Mouse (Mus musculus) kidney, postnatal 0 days (tissue): ENCODE measurements around the gene Fam19a1. TPM values are rescaled to one million over a fixed set of nuclear protein-coding genes. Genes with fewer than 3 reads are reported as not detected.

Source experiments
- ATAC-seq: fragments of 200-750 bp; cut with Nextera tagmentation; replicated peaks from 2 replicates; pipeline ENCODE4 v1.8.0; 2017; ENCODE audit warnings: low read depth, moderate number of reproducible peaks, moderate TSS enrichment, moderate library complexity; ENCODE audit not compliant: low FRiP score
- DNase-seq: peaks from one replicate; pipeline ENCODE4 v3.0.0-alpha.2; 2016; ENCODE audit warnings: low spot score
- H3K27ac ChIP-seq: fragments of 300-500 bp; sonication (generic); 2 replicates; pipeline ENCODE4 v1.5.1; 2014; ENCODE audit warnings: mild to moderate bottlenecking
- H3K27me3 ChIP-seq: fragments of 300-500 bp; sonication (generic); 2 replicates; pipeline ENCODE4 v1.6.1; 2014; ENCODE audit warnings: low read length, mixed read lengths; ENCODE audit not compliant: insufficient read depth
- H3K36me3 ChIP-seq: fragments of 300-500 bp; sonication (generic); 2 replicates; pipeline ENCODE4 v1.6.1; 2014; ENCODE audit warnings: low read length, mixed read lengths; ENCODE audit not compliant: insufficient read depth
- H3K4me1 ChIP-seq: fragments of 300-500 bp; sonication (generic); replicated peaks from 2 replicates; pipeline ENCODE4 v1.6.1; 2014; ENCODE audit warnings: antibody characterized with exemption, low read length, mixed read lengths; ENCODE audit not compliant: insufficient read depth
- H3K4me2 ChIP-seq: fragments of 300-500 bp; sonication (generic); 2 replicates; pipeline ENCODE4 v1.6.1; 2014; ENCODE audit warnings: mild to moderate bottlenecking, low read length, moderate library complexity, mixed read lengths
- H3K4me3 ChIP-seq: fragments of 300-500 bp; sonication (generic); replicated peaks from 2 replicates; pipeline ENCODE4 v1.5.1; 2014; ENCODE audit warnings: low read depth, low read length
- H3K9ac ChIP-seq: fragments of 300-500 bp; sonication (generic); 2 replicates; pipeline ENCODE4 v1.6.1; 2014; ENCODE audit warnings: low read depth, low read length
- H3K9me3 ChIP-seq: fragments of 300-500 bp; sonication (generic); replicated peaks from 2 replicates; pipeline ENCODE4 v1.6.1; 2016; ENCODE audit warnings: low read length, inconsistent platforms, mixed read lengths
- CTCF ChIP-seq: IDR thresholded peaks from 2 replicates; pipeline ENCODE4 v1.5.1; 2016; ENCODE audit warnings: antibody characterized with exemption, low read depth, mild to moderate bottlenecking, moderate library complexity
- WGBS: fragments of 180-500 bp; shearing (Covaris S2); extraction: QIAGEN DNeasy Blood & Tissue Kit; methylation state at CpG from one replicate; pipeline ENCODE4 v1.1.7; 2014; 5-methylcytosine and 5-hydroxymethylcytosine counted together
- polyA plus RNA-seq: library from polyadenylated mRNA; unstranded; fragments of >200 nt; fragmentation: Nextera tagmentation; extraction: Ambion mirVana; gene quantifications from 2 replicates; pipeline ENCODE4 v1.2.1, GENCODE M21; 2015

The Fam19a1 gene
- polyA plus RNA-seq, 1 experiment from 2014 or later: 3.8 TPM

- TF ChIP-seq CTCF: no peak
- H3K27me3 ChIP-seq: no peaks in the 10 kb centered on the region
- no peak overlapping the region for H3K27ac ChIP-seq
- H3K4me1 ChIP-seq: no peaks in the 10 kb centered on the region
- no peak overlapping the region for H3K4me3 ChIP-seq
- H3K36me3 ChIP-seq: no peaks in the 10 kb centered on the region
- DNase-seq: no peak
- H3K4me2 ChIP-seq: no peak overlapping the region
- ATAC-seq: no peak
- WGBS: 94% methylated on average over 2 of the region's 2 CpGs
- H3K9me3 ChIP-seq: no peaks in the 10 kb centered on the region
- no peak overlapping the region for H3K9ac ChIP-seq
Measured at GRCm38 (mm10) chr6:96648742-96649141, 535.8 kb downstream of the Fam19a1 start.

DNA sequence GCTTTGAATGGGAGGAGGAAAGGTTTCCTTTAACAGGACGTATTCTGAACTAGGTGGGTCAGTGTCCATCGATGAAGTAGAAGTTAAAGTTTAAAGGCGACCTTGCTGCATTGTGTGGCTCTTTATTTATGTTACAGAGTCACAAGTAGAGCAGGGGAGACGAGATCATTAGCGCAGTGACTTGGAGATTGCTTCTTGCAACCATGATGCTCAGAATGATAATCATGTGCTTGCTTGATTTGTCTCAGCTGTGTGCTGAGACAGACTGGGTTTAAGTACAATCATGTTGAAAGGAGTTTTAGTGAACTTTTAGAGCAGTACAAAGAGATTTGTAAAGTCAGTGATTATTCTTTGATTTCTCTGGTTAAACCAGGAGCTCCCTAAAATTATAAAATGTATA is 536.3 kb downstream of the Fam19a1 start:
- no peak overlapping the region for H3K4me3 ChIP-seq
- no peaks in the 10 kb centered on the region for H3K27me3 ChIP-seq
- H3K9ac ChIP-seq: no peak overlapping the region
- H3K9me3 ChIP-seq: no peaks in the 10 kb centered on the region
- ATAC-seq (no peak), DNase-seq (no peak)
- no peak overlapping the region for H3K27ac ChIP-seq
- no peak for TF ChIP-seq CTCF
- no peak overlapping the region for H3K4me2 ChIP-seq
- 78% methylated on average over 5 of the region's 5 CpGs for WGBS
- no peaks in the 10 kb centered on the region for H3K4me1 ChIP-seq
- no peaks in the 10 kb centered on the region for H3K36me3 ChIP-seq

- H3K4me1 ChIP-seq: no peaks in the 10 kb centered on the region
- no peak overlapping the region for H3K27ac ChIP-seq
- no peaks in the 10 kb centered on the region for H3K9me3 ChIP-seq
- no peak for DNase-seq
- H3K4me3 ChIP-seq: no peak overlapping the region
- 80% methylated on average over 1 of the region's 1 CpGs for WGBS
- H3K4me2 ChIP-seq: no peak overlapping the region
- no peaks in the 10 kb centered on the region for H3K27me3 ChIP-seq
- no peak for TF ChIP-seq CTCF
- ATAC-seq: no peak
- no peaks in the 10 kb centered on the region for H3K36me3 ChIP-seq
- H3K9ac ChIP-seq: no peak overlapping the region
Measured at GRCm38 (mm10) chr6:96666311-96666710, 553.4 kb downstream of the Fam19a1 start.

DNA sequence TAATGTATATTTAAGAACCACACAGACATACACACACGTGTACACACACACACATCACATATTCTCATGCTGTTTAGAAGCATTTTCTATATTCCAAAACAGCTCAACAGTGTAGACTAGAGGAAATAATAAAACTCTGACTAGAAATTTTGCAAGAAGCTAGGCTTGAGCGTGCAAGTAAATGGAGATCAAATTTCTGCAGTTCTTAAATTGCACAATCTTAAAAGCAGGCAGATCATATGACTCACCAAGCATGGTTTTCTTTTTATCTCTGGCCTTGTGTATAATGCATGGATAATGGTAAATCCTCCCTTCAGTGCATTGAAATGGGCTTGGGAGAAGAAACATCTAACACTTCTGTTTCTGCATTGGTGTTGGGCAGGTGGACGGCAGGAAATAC is 564.9 kb downstream of the Fam19a1 start:
- no peak for TF ChIP-seq CTCF
- Histone ChIP-seq H3K9me3 (no peaks in the 10 kb centered on the region), H3K27ac (no peak overlapping the region), H3K9ac (no peak overlapping the region), H3K4me2 (no peak overlapping the region), H3K4me1 (no peaks in the 10 kb centered on the region), H3K36me3 (no peaks in the 10 kb centered on the region), H3K27me3 (no peaks in the 10 kb centered on the region), H3K4me3 (no peak overlapping the region)
- WGBS: 55% methylated on average over 3 of the region's 3 CpGs
- ATAC-seq (no peak), DNase-seq (peak; percentile 2)

Other genes starting within 250 kb of the Fam19a1 start
- gene 1700123L14Rik, start 53.1 kb downstream of the Fam19a1 start, polyA plus RNA-seq: not detected in 2 replicates